Mouse (Mus musculus) stomach, embryonic 16.5 days (tissue): ENCODE measurements around the gene Nfe2l2. TPM values are rescaled to one million over a fixed set of nuclear protein-coding genes. Genes with fewer than 3 reads are reported as not detected.

Experiments
- ATAC-seq: fragments of 200-750 bp; cut with Nextera tagmentation; 2 replicates; pipeline ENCODE4 v1.8.0; 2017; ENCODE audit warnings: moderate number of reproducible peaks, moderate TSS enrichment; ENCODE audit not compliant: insufficient read depth, low FRiP score
- H3K27ac ChIP-seq: fragments of 300-500 bp; sonication (generic); 2 replicates; pipeline ENCODE4 v1.5.1; 2014; ENCODE audit warnings: low read length
- H3K27me3 ChIP-seq: fragments of 300-500 bp; sonication (generic); 2 replicates; pipeline ENCODE4 v1.6.1; 2014; ENCODE audit warnings: low read length, control low read depth, mixed read lengths; ENCODE audit not compliant: control insufficient read depth, insufficient read depth
- H3K36me3 ChIP-seq: fragments of 300-500 bp; sonication (generic); 2 replicates; pipeline ENCODE4 v1.6.1; 2014; ENCODE audit warnings: low read length; ENCODE audit not compliant: control insufficient read depth, insufficient read depth
- H3K4me1 ChIP-seq: fragments of 300-500 bp; sonication (generic); 2 replicates; pipeline ENCODE4 v1.6.1; 2014; ENCODE audit warnings: low read length, control low read depth, mixed read lengths; ENCODE audit not compliant: control insufficient read depth, insufficient read depth
- H3K4me2 ChIP-seq: fragments of 300-500 bp; sonication (generic); 2 replicates; pipeline ENCODE4 v1.6.1; 2014; ENCODE audit warnings: low read depth, low read length, mixed read lengths
- H3K4me3 ChIP-seq: fragments of 300-500 bp; sonication (generic); replicated peaks from 2 replicates; pipeline ENCODE4 v1.5.1; 2014; ENCODE audit warnings: mild to moderate bottlenecking, low read length
- H3K9ac ChIP-seq: fragments of 300-500 bp; sonication (generic); 2 replicates; pipeline ENCODE4 v1.6.1; 2014; ENCODE audit warnings: low read length
- H3K9me3 ChIP-seq: fragments of 300-500 bp; sonication (generic); replicated peaks from 2 replicates; pipeline ENCODE4 v1.6.1; 2016; ENCODE audit warnings: low read length, control low read depth; ENCODE audit not compliant: control insufficient read depth
- WGBS: fragments of 180-500 bp; shearing (Covaris S2); extraction: QIAGEN DNeasy Blood & Tissue Kit; methylation state at CpG from one replicate; pipeline ENCODE4 v1.1.7; 2014; 5-methylcytosine and 5-hydroxymethylcytosine counted together
- polyA plus RNA-seq: library from polyadenylated mRNA; unstranded; fragments of >200 nt; fragmentation: Nextera tagmentation; extraction: Ambion mirVana; gene quantifications from 2 replicates; pipeline ENCODE4 v1.2.1, GENCODE M21; 2015

The Nfe2l2 gene
- polyA plus RNA-seq, 1 experiment from 2014 or later = 128 TPM

- Histone ChIP-seq H3K4me3 (no peak overlapping the region), H3K4me1 (peaks cover 7% of the 10 kb centered on the region), H3K4me2 (no peak overlapping the region), H3K27ac (peak overlapping the region; percentile 78), H3K27me3 (no peaks in the 10 kb centered on the region), H3K36me3 (no peaks in the 10 kb centered on the region), H3K9me3 (no peaks in the 10 kb centered on the region), H3K9ac (no peak overlapping the region)
- 48% methylated on average over 12 of the region's 12 CpGs for WGBS
- ATAC-seq = peak; percentile 86
Measured at GRCm38 (mm10) chr2:75716046-75717016, 11.9 kb upstream of the Nfe2l2 start.

GRCm38 (mm10) chr2:75714766-75715165 lies 10.3 kb upstream of the Nfe2l2 start:
- no peak for ATAC-seq
- Histone ChIP-seq H3K4me1 (peaks cover 7% of the 10 kb centered on the region), H3K4me3 (no peak overlapping the region), H3K27me3 (no peaks in the 10 kb centered on the region), H3K9me3 (no peaks in the 10 kb centered on the region), H3K9ac (no peak overlapping the region), H3K4me2 (no peak overlapping the region), H3K27ac (peak overlapping the region; percentile 66), H3K36me3 (no peaks in the 10 kb centered on the region)
- WGBS = 38% methylated on average over 4 of the region's 4 CpGs

GRCm38 (mm10) chr2:75713083-75713482 lies 8.6 kb upstream of the Nfe2l2 start:
- no peak overlapping the region for H3K27ac ChIP-seq
- H3K9me3 ChIP-seq = peaks cover 5% of the 10 kb centered on the region; the same call in 1 of the 2 replicates
- peaks cover 11% of the 10 kb centered on the region for H3K4me1 ChIP-seq
- H3K9ac ChIP-seq = no peak overlapping the region
- WGBS = 92% methylated on average over 3 of the region's 3 CpGs
- no peaks in the 10 kb centered on the region for H3K27me3 ChIP-seq
- H3K4me3 ChIP-seq = no peak overlapping the region
- ATAC-seq = no peak
- no peaks in the 10 kb centered on the region for H3K36me3 ChIP-seq
- H3K4me2 ChIP-seq = no peak overlapping the region

- H3K27me3 ChIP-seq = no peaks in the 10 kb centered on the region
- H3K27ac ChIP-seq = peak overlapping the region; percentile 48
- peaks cover 5% of the 10 kb centered on the region; the same call in 1 of the 2 replicates for H3K9me3 ChIP-seq
- no peak overlapping the region for H3K9ac ChIP-seq
- no peak for ATAC-seq
- no peak overlapping the region for H3K4me3 ChIP-seq
- WGBS = 22% methylated on average over 1 of the region's 1 CpGs
- H3K4me2 ChIP-seq = no peak overlapping the region
- H3K4me1 ChIP-seq = peaks cover 19% of the 10 kb centered on the region
- H3K36me3 ChIP-seq = no peaks in the 10 kb centered on the region
Measured at GRCm38 (mm10) chr2:75707420-75707819, 3.0 kb upstream of the Nfe2l2 start.

- Histone ChIP-seq H3K4me1 (peaks cover 25% of the 10 kb centered on the region), H3K27ac (peak overlapping the region; percentile 48), H3K4me3 (no peak overlapping the region), H3K36me3 (no peaks in the 10 kb centered on the region), H3K9me3 (peaks cover 5% of the 10 kb centered on the region; the same call in 1 of the 2 replicates), H3K4me2 (no peak overlapping the region), H3K27me3 (no peaks in the 10 kb centered on the region), H3K9ac (no peak overlapping the region)
- no peak for ATAC-seq
- 54% methylated on average over 5 of the region's 5 CpGs for WGBS
Measured at GRCm38 (mm10) chr2:75706435-75706834, 2.0 kb upstream of the Nfe2l2 start.

GRCm38 (mm10) chr2:75705162-75705752 lies 816 bp upstream of the Nfe2l2 start:
- no peaks in the 10 kb centered on the region for H3K36me3 ChIP-seq
- H3K27me3 ChIP-seq = no peaks in the 10 kb centered on the region
- peaks cover 34% of the 10 kb centered on the region for H3K4me1 ChIP-seq
- peaks cover 5% of the 10 kb centered on the region; the same call in 1 of the 2 replicates for H3K9me3 ChIP-seq
- peak overlapping the region; percentile 95 for H3K4me3 ChIP-seq
- peak overlapping the region; percentile 99 for H3K9ac ChIP-seq
- ATAC-seq = peak; percentile 13; the same call in 1 of the 2 replicates
- peak overlapping the region; percentile 99 for H3K27ac ChIP-seq
- H3K4me2 ChIP-seq = peak overlapping the region; percentile 86
- 12% methylated on average over 19 of the region's 19 CpGs for WGBS

- Histone ChIP-seq H3K4me2 (peak overlapping the region; percentile 86), H3K27me3 (no peaks in the 10 kb centered on the region), H3K9me3 (no peaks in the 10 kb centered on the region), H3K4me1 (peaks cover 37% of the 10 kb centered on the region), H3K27ac (peak overlapping the region; percentile 99), H3K4me3 (peak overlapping the region; percentile 95), H3K9ac (peak overlapping the region; percentile 99), H3K36me3 (no peaks in the 10 kb centered on the region)
- ATAC-seq = peak; percentile 51
- WGBS = under 1% methylated on average over 62 of the region's 62 CpGs
Measured at GRCm38 (mm10) chr2:75703375-75704181, 863 bp downstream of the Nfe2l2 start.

GRCm38 (mm10) chr2:75702588-75702976 lies 1.9 kb downstream of the Nfe2l2 start:
- WGBS = 9% methylated on average over 5 of the region's 5 CpGs

More at GRCm38 (mm10) chr2:75702588-75702976, 1.9 kb downstream of the Nfe2l2 start:
- Histone ChIP-seq H3K4me2 (peak overlapping the region; percentile 86), H3K27ac (peak overlapping the region; percentile 99), H3K4me3 (peak overlapping the region; percentile 95), H3K9me3 (no peaks in the 10 kb centered on the region), H3K9ac (peak overlapping the region; percentile 99), H3K4me1 (peaks cover 44% of the 10 kb centered on the region), H3K27me3 (no peaks in the 10 kb centered on the region), H3K36me3 (no peaks in the 10 kb centered on the region)
- ATAC-seq = no peak
